Mouse (Mus musculus) brain, embryonic 18.5 days (tissue): Measurements from ENCODE around the gene Havcr2.
"Not testable (repeated sequence)": the region's sequence is repeated elsewhere in the genome, so short reads cannot be mapped to it uniquely, and the experiment has no call there.

ENCODE experiments used
- DNase-seq: peaks from one replicate; pipeline ENCODE4 v3.0.0-alpha.2; 2012; ENCODE audit warnings: low read depth, low spot score

The Havcr2 gene

DNA sequence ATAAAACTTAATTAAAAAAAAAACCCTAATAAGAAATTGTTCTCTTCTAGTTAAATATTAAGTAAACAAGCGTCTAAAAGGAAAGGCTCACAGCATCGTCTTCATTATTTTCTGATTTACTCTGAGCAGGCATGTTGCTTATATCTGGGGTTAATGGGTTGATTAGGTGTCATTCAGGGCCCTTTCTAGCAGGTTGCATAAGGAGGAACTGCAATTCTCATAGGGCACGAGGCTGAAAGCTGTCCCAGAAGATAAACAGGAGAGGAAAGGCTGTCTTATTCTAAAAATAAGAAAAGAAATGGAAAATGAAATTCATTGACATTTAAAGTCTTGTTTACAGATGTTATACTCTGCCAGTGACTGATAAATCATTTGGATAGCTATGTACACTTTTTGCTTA lies 5.2 kb downstream of the Havcr2 start:
- DNase-seq = no peak

DNA sequence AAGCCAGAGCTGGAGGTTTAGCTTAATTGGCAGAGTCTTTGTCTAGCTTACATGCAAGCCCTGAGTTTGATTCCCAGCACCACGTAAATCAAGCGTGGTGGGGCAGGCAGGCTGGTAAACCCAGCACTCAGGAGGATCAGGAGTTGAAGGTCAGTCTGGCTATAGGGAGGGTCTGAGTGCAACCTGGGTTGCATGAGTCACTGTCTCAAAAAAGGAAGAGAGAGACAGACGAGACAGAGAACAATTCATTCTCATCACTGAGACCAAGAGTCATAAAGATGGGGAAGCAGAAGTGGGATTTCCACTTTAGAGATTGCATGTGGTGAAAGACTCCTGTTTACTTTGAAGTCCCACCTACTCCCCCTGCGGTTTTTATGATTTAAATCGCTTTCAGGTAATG lies 6.6 kb downstream of the Havcr2 start:
- no peak for DNase-seq

DNA sequence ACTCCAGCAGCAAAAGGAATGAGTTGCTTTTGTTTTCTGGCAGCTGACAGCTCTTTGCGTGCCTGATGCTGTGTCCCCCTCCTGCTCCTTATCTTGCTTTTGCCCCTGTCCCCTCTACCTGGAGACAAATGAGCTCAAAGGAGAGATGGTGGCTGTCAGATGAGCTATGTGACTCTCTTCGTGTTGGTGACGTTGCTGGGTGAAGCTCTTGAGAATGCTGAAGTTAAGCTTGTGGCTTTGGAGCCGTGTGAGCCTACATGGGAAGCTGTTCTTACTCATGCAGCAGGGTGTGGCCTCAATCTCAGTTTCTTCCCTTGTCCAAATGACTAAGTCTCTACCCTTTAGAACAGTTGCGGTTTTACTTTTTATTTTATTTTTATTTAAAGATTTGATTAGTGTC lies 7.2 kb downstream of the Havcr2 start:
- no peak for DNase-seq

DNA sequence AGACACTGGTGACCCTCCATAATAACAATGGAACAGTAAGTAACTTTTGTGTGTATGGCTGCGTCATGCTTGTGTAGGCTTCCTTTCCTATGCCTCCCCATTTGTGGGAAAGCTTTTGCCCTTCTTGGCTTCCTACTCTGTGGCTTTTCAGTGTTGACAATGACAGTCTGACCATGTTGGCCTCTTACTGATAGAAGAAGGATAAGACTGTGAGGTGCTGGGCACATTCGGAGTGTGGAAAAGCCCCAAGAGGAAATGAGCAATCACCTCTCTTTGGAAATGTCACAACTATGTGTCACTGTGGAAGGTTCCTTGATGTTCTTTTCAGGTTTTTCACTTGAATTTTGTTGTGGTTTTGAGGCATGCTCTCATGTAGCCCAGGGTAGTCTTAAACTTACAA lies 12.1 kb downstream of the Havcr2 start:
- DNase-seq = no peak

DNA sequence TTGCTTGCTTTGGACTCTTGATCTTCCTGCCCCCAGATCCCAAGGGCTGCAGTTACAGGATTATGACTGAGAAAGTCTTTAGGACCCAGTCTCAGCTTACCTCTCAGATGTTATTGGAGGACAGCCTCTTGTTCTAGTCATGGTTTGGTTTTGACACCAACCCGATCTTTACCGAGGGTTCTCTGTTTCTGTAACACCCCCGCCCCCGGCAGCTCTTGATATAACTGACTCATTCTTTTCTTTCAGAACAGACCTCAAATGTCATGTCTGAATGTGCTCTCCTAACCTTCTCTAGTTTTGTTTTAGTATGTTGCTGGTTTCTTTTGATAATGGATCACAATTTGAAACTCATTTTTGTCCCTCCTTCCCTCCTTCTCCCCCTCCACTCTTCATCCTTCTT lies 19.5 kb downstream of the Havcr2 start:
- DNase-seq = no peak

DNA sequence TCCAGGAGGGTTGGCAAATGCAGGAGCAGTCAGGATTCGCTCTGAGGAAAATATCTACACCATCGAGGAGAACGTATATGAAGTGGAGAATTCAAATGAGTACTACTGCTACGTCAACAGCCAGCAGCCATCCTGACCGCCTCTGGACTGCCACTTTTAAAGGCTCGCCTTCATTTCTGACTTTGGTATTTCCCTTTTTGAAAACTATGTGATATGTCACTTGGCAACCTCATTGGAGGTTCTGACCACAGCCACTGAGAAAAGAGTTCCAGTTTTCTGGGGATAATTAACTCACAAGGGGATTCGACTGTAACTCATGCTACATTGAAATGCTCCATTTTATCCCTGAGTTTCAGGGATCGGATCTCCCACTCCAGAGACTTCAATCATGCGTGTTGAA lies 24.6 kb downstream of the Havcr2 start:
- DNase-seq = no peak

DNA sequence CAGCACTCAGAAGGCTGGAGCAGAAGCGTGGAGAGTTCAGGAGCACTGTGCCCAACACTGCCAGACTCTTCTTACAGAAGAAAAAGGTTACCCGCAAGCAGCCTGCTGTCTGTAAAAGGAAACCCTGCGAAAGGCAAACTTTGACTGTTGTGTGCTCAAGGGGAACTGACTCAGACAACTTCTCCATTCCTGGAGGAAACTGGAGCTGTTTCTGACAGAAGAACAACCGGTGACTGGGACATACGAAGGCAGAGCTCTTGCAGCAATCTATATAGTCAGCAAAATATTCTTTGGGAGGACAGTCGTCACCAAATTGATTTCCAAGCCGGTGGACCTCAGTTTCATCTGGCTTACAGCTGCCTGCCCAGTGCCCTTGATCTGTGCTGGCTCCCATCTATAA lies 25.8 kb downstream of the Havcr2 start:
- DNase-seq = no peak

DNA sequence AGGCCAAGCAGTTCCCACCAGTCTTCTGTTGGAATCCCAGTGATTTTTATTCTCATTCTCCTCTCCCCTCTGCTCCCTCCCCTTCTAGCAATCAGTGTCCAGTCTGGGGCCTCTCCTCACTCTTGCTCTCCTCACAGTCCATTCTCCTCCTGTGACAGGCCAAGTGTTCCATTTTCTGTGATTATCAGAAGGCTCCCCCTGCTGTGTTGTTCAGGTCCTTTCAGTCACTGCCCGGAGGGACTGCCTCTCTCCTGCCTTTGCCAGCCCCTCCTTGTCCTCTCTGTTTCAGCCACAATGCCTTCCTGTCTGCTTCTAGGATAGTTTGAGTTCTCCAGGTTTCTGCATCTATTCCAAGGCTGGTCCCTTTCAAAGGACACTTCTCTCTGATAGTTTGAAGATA lies 33.5 kb downstream of the Havcr2 start:
- no peak for DNase-seq

DNA sequence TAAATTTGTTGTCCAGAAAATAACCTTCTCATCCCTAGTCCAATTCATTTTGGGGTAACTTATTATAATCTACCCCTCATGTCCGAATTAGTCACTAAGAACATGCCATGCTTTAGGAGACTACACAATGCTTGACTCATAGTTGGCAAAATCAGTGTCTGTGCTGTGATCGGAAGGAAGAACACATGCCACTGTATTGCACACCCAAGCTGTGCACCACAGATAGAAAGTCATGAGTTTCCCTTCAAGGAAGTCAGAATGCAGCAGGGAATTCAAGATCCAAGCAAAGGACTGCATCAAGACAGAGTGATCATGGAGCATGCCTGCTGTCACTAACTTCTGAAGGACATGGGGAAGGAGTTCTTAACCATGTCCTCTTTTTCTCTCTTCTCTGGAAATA lies 33.9 kb downstream of the Havcr2 start:
- DNase-seq = no peak

DNA sequence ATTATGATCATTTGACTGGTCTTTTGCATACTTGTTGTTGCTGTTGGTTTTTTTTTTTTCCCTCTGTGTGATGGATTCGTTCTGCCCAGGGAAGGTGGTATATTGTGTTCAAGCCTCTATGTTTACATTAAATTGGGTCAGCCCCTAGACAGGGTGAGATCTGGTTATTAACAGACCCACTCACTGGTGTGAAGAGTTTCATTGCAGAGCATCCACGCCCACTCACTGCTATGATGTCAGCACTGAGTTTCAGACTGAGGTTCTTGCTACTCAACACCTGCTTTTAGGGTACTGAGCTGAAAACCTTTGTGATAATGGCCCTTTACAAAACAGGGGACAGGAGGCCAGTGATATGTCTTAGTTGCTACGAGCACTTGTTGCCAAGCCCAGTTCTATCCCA lies 52.4 kb downstream of the Havcr2 start:
- DNase-seq = no peak

DNA sequence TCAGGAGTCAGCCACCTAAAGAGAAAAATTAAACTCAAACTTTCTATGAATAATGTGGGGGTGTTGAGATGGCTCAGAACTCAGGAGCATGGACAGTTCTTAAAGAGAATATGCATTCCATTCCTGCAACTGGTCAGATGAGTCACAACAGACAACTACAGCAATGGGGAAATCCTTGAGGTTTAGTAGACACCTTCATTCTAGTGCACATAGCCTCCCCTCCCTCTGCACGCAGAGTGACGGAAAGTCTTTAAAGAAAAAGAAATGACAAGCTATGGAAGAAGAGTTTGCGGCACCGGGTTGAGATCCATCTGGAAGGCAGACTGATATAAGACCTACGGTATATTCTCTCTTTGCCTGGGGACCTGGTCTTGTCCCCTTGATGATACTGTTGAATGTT lies 55.2 kb downstream of the Havcr2 start:
- no peak for DNase-seq

DNA sequence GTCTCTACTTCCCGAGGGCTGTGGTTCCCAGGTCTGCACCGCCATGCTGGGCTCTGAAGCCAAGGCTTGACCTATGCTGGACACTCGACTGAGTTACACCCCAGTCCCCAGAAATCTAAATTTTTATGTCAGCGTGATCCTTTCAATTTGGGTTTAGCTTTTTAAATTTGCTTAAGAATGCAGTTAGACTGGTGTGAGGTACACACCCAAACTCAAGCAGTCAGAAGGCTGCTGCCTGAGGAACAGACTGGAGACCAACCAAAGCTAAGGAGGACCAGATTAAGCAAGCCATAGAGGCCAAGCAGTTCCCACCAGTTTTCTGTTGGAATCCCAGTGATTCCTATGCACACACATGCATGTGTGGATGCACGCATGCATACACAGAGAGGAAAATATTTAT lies 66.6 kb downstream of the Havcr2 start:
- DNase-seq = not testable (repeated sequence)

DNA sequence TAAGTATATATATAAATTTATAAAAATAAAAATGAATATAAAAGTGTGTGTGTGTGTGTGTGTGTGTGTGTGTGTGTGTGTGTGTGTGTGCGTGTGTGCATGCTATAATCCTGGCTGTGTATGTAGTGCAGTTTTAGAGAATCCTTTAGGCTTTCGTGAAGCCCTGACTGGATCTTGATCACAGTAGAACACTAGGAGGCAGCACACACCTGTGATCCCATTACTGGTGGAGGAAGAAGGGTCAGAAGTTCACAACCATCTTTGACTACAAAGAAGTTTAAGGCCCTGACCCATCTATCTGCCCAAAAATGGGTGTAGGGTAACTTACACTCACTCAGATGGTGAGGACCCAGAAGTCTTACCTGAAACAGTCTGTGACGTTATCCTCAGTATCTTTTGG lies 68.0 kb downstream of the Havcr2 start:
- DNase-seq = no peak

DNA sequence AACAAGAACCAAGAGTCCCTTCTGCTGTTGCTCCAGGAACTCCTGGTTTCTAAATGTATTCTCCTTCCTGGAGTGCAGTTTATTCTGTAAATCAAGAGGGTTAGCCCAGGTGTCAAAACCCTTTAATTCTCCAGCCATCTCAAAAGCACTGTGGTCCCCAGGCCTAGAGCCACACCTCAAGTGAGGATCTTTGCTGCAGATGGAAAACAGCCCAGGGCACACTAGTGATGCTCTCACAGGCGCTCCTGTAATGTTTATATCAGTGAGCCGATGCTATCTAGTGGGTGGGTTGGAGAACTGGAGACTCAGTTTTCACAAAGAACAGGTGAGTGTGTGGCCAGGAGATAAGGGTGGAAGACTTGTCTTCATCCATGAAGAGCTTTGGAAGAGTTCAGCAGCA lies 69.2 kb downstream of the Havcr2 start, which contains the start of gene Gm12169:
Gm12169 (plus strand) TSS at position 301 of the 400 bp plus-strand sequence.
- DNase-seq = no peak

DNA sequence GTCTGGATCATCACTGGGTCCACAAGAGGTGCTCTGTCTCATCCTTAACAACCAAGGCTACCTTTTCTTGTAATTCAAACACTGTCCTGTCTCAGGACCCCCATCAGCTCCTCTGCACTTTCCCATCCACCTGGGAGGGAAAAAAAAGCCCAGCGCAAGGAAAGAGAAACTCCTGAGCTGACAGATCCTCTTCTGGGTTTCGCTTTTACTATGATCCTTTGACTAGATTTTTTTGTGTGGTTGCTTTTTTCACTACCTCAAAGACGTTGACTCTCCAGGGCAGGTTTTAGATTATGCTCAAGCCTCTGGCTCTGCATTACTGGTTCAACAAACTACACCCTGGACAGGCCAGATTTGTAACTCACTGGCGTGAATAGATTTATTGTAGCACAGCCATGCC lies 75.4 kb downstream of the Havcr2 start:
- DNase-seq = no peak
